Mouse (Mus musculus): Measurements from ENCODE around the gene Kdm2a.

- peak; percentile 64 for TF ChIP-seq NELFE (IDR thresholded peaks at IDR 0.05; ENCODE audit: low read depth, low read length)
- TF ChIP-seq USF1 (IDR thresholded peaks at IDR 0.05; ENCODE audit: low read depth, low read length) = no peak
- peak; percentile 50 to 56; a peak in 2 of 4 replicates for TF ChIP-seq POLR2A (IDR thresholded peaks at IDR 0.05; ENCODE audit: control insufficient read depth in 1 of 2, insufficient read depth in 1 of 2, low read depth in 1 of 2, low read length in 2 of 2, poor library complexity in 1 of 2)
- TF ChIP-seq EP300 (IDR thresholded peaks at IDR 0.05; ENCODE audit: low read depth in 1 of 2, low read length in 2 of 2) = no peak; a peak in 1 of 4 replicates
- TF ChIP-seq TAL1 (IDR thresholded peaks at IDR 0.05; ENCODE audit: low read length) = no peak
- no peak for TF ChIP-seq CTCF (IDR thresholded peaks at IDR 0.05 in 2 of 3, conservative IDR thresholded peaks at IDR 0.05 in 1 of 3; ENCODE audit: control insufficient read depth in 1 of 3, insufficient read depth in 1 of 3, low read depth in 2 of 3, low read length in 3 of 3, poor library complexity in 1 of 3, severe bottlenecking in 1 of 3)
- TF ChIP-seq MEF2A (IDR thresholded peaks at IDR 0.05; ENCODE audit: extremely low read depth, insufficient replicate concordance, low read depth, low read length, poor library complexity, severe bottlenecking) = no peak
Observed at GRCm38 (mm10) chr19:4397798-4398629, at the start of gene Kdm2a.

Data from MEL (cell line).